Mouse (Mus musculus) B cell, adult 2 months (primary cell): ENCODE data around the gene Tcf7.
A peak's percentile ranks its signal among the peaks of the same experiment; 100 is the strongest.
"Not testable (repeated sequence)": the region's sequence is repeated elsewhere in the genome, so short reads cannot be mapped to it uniquely, and the experiment has no call there.

Experiments used
- DNase-seq, 2 experiments: peaks; one replicate each; pipeline ENCODE4 v3.0.0; 2022

Gene Tcf7

GRCm38 (mm10) chr11:52227053-52227452 lies 55.8 kb downstream of the Tcf7 start:
- no peak for DNase-seq

- DNase-seq = no peak
Observed at GRCm38 (mm10) chr11:52225986-52226599, 56.7 kb downstream of the Tcf7 start.

DNA sequence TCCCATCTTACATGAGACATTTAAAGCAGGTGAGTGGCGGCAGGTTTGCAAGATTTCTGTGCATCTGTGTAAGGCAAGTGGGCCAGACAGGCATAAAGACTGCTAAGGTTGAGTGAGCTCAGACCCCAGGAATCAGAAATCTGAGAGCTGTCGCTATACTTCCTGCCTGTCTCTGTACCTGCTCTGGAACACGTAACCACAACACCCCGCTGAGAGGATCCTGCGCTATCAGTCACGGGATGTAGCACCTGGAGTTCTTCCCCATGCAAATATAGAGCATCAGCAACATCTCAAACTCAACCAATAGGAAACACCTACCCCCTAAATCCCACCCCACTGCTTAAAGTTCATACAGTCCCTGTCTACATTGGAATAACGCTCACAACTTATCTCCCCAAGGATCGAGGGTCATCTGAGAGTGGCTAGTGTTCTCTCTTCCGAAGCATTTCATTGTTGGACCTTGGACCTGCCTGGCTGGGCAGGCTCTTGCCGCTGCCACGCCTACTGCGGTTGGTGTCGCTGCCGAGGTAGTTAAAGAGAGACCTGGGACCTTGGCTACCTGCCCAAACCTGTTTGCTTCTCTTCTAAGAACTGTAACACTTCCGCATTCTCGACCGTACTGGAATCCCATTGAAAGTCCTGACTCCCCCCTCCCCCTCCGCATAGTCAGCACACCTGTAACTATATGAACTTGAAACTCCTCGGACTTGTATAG lies 58.7 kb downstream of the Tcf7 start:
- DNase-seq = peak; percentile 84 to 87

DNA sequence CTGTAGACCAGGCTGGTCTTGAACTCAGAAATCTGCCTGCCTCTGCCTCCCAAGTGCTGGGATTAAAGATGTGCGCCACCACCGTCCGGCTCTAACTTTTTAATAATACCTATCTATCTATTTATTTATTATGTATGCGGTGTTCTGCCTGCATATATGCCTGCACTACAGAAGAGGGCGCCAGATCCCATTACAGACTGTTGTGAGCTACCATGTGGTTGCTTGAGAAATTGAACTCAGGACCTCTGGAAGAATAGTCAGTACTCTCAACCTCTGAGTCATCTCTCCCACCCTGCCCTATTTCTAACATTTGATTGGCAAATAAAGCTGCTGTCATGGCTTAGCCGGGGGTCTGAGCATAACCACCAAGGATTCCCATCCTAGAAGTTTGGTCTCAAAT lies 59.9 kb downstream of the Tcf7 start:
- DNase-seq = peak; percentile 63 to 65

GRCm38 (mm10) chr11:52221921-52222320 lies 60.9 kb downstream of the Tcf7 start:
- DNase-seq = not testable (repeated sequence)

GRCm38 (mm10) chr11:52220282-52220681 lies 62.5 kb downstream of the Tcf7 start:
- DNase-seq = peak; percentile 80 to 83

DNA sequence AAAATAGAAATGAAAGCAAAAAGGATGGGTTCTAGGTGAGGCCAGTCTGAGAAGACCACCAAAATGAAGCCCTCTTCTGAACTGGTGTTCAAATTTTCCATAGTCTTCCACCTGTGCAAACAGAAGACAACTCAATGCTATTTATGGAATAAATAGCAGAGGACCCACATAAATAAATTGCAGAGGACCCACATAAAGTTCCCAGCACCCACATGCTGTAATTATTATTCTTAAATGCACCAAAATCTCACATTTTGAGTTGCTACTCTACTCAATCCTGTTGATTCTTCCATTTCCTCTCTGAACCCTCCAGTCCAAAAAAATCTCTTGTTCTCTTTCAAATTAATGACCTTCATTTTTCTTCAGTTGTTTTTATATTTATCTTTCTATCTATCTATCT lies 68.9 kb downstream of the Tcf7 start, which contains the start of gene Olfr1371:
Gene Olfr1371 (minus strand): TSS at position 101 of the 400 bp plus-strand sequence.
- no peak for DNase-seq
